Mouse (Mus musculus) common myeloid progenitor, adult 5-6 weeks (primary cell): ENCODE data around the gene Calml3. TPM values are rescaled to one million over a fixed set of nuclear protein-coding genes. Genes with fewer than 3 reads are reported as not detected.
"Not testable (repeated sequence)": the region's sequence is repeated elsewhere in the genome, so short reads cannot be mapped to it uniquely, and the experiment has no call there.

Experiments
- ATAC-seq: replicated peaks from 2 replicates; pipeline ENCODE4 v1.8.0; 2016; ENCODE audit warnings: low read depth, mild to moderate bottlenecking, moderate TSS enrichment, inconsistent platforms; ENCODE audit not compliant: poor library complexity, severe bottlenecking
- total RNA-seq: library from RNA; stranded (forward); fragments of 200-1000, 187-1606 nt; gene quantifications from 2 replicates; pipeline ENCODE4 v1.2.3, GENCODE M21; 2017

Gene Calml3
- not detected in 2 replicates for total RNA-seq

DNA sequence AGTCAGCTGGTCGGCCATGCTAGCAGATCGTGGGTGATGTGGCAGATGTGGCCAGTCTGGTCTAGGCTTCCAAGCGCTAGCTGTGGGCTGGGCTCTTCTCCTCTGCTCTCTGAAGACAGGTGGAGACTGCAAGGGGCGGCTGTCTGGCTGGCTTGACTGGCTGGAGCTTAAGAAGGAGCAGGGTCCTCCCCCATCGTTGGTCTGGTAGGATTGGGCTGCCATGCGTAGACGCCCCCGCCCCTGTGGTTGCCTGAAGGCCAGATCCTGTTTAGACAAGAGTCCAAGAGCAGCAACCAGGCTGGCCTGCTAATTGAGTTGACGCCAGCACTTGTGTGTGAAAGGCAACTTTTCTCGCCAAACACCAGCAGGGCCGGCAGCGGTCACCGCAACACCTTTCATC, at the start of gene Calml3:
Gene Calml3 (minus strand): TSS at position 131 of the 400 bp plus-strand sequence.
- ATAC-seq, result no peak

- no peak for ATAC-seq
Observed at GRCm38 (mm10) chr13:3850330-3850729, 46.2 kb upstream of the Calml3 start.

- ATAC-seq, result not testable (repeated sequence)
Observed at GRCm38 (mm10) chr13:3840662-3841061, 36.5 kb upstream of the Calml3 start.

- peak; percentile 83 for ATAC-seq
Observed at GRCm38 (mm10) chr13:3837312-3837807, 33.2 kb upstream of the Calml3 start, which contains the start of gene Calm4. Gene Calm4, plus strand, starts transcription at chr13:3837757.

DNA sequence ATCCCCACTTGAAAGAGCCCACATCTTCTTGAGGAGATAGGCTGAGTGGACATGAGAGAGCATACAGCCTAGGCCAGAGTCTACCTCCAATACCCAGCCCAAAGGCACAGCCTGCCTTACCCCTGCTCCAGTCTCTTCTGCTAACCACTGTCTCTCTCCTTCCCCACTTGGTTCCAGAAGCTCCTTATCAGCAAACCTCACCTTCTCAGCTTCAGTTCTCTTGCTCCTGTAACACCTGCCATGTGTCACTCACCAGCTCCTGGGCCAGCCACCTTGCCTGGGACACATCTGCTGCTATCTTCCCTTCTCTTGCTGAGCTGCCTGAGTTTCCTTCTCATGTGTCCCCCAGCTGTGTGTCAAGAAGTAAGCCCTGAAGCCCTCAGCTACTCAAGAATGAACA, 29.5 kb upstream of the Calml3 start:
- not testable (repeated sequence) for ATAC-seq

DNA sequence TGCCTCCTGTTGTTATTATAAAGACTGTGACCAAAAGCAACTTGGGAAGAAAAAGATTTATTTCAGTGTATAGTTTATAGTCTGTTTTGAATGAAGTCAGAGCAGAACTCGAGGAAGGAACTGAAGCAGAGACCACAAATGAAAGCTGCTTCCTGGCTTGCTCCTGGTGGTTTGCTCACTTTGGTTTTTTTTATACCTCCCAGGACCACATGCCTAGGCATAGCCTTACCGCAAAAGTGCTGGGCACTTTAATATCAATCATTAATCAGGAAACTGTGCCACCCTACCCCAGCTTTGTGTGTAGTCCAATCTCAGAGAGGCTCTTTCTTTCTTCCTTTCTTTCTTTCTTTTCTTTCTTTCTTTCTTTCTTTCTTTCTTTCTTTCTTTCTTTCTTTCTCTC, 28.3 kb upstream of the Calml3 start:
- peak; percentile 71 for ATAC-seq

GRCm38 (mm10) chr13:3831994-3832393, 27.9 kb upstream of the Calml3 start:
- peak; percentile 9 for ATAC-seq

GRCm38 (mm10) chr13:3831546-3831945, 27.4 kb upstream of the Calml3 start:
- ATAC-seq, result no peak

- peak; percentile 59 for ATAC-seq
Observed at GRCm38 (mm10) chr13:3825726-3826125, 21.6 kb upstream of the Calml3 start.

DNA sequence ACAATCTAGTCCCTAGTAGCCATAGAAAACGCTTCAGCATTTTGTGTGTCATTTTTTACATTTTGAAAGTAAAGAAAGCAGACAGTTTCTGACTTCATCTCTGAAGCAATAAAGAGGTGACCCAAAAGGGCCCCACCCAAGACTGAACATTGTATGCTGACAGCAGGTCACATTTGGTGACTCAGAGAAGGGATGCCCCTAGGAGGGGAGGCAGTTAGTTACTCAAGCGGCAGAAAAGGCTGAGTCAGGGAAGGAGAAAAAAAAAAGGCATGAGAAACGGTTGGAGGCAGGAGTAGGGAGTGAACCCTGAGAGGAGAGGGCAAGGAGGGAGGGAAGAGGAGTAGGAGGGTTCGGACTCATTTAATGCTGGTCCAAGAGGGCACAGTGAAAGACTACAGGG, 18.0 kb upstream of the Calml3 start:
- 0 out of 2 replicates have a peak, but pooled peaks have one; percentile 14 for ATAC-seq

GRCm38 (mm10) chr13:3818740-3819076, 14.6 kb upstream of the Calml3 start:
- ATAC-seq, result no peak

DNA sequence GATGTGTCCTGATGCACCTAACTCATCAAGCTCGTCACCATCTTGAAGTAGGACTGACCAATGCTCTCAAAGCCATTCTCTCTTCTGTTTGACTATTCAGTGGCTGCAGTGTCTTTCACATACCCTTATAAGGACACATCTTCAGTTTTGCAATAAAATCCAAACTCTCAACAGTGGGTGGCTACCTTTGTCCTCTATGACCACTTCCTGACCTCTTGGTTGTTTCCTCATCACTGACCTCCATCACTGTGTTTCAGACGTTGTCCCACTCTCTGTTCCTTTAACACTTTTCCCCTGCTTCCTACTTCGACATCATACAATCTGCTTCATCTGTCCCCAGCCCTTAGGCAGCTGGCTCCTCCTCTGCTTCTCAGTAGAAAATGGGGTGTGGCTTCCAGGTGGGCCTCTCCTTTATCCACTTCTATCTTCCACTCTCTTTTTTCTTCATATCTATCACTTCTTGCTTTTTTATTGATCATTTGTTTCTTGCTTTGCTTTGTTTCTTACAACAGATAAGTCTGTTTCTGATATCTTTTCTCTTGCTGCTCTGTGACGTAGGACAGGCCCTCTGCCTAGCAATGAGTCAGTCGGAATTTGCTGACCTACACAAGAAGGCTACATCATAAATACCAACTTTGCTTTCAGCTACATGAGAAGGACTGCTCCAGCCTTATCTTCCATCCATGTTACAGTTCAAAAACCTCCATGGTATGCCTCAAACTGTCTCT, 14.1 kb upstream of the Calml3 start:
- ATAC-seq, result peak; percentile 68

DNA sequence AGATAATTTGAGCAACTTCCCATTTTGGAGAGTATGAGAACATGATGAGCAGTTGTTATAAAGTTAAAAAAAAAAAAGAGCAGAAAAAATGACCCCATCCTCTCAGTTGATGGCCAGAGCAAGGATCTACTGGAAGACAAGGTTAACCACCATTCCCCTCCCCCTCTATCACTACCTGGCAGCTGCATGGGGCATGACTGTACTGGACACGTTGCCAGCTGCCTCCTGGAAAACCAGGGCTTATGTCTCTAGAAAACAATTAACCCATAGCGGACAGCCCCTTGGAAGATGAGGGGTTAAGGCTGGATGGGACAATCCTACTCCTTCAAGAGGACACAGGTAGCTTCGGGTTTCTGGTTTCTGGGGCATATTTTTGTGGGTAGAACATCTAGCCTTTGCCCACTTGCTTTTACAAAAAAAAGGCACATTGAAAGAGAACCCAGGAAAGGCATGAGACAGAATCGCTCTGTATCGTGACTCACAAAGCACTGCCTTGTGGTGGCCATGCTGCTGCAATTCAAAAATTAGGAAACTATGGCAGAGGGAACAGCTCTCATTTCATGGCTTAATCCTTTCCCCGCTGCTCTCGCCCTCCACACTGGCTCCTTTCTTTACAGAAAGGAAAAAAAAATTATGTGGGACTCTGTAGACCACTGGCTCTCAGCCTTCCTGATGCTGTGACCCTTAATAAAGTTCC, 3.2 kb upstream of the Calml3 start:
- ATAC-seq, result no peak

DNA sequence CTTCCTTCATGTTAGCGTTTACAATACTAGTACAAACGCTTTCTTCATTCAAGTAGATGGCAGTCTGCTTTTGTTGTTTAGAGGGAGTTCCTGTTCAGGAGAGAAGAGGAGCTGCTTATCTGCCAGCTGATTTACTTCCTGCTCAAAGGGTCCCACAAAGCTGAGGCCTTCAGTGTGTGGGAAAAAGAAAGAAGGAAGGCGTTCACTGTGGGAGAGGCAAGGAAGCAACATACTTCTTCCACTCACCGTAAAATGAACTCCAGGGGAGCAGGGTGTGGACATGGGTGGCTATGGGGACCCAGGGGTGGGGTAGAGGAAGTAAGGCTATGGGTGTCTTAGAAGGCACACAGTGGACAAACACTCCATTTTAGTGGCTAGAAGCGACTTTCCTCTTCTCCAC, 1.5 kb upstream of the Calml3 start:
- ATAC-seq, result peak; percentile 72

- no peak for ATAC-seq
Observed at GRCm38 (mm10) chr13:3805132-3805531, 1.0 kb upstream of the Calml3 start.

DNA sequence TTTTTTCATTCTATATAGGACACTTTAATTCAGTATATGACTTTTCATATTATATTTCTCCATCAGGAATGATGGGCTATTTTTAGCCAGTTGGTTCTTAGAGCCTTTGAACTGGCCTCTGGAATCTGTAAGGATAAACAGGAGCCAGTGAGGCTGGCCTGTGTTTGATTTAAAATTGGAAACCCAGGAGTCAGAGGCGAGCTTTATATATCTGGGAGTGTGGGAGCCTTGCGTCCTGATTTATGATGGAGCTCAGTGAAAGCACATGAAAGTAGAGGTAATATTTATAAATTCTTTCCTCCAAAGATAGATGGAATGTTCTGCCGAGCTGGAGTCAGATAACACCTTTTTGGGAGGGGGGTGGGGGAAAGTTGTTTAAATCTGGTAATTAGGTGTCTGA, 4.7 kb downstream of the Calml3 start:
- ATAC-seq, result no peak

- no peak for ATAC-seq
Observed at GRCm38 (mm10) chr13:3798751-3799150, 5.4 kb downstream of the Calml3 start.

DNA sequence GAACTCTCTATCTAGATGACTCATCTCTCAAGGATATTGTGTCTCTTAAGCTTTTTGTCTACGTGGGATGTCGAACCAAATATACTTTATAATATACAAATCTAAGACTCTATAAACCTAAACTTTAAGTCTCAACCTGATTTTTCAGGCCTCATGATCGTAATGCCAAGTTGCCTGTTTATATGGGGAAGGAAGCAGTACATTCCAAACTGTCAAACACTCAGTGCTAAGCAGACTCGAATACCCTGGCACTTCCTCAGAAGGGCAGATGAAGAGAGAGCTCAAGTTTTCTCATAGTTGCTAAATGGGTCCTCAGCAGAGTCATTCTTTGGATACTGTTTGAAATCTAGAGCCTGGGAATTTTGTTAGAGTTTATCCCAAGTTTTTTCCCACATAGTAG, 7.5 kb downstream of the Calml3 start:
- no peak for ATAC-seq

- ATAC-seq, result no peak
Observed at GRCm38 (mm10) chr13:3789531-3789930, 14.6 kb downstream of the Calml3 start.

GRCm38 (mm10) chr13:3788588-3788987, 15.5 kb downstream of the Calml3 start:
- ATAC-seq, result no peak

DNA sequence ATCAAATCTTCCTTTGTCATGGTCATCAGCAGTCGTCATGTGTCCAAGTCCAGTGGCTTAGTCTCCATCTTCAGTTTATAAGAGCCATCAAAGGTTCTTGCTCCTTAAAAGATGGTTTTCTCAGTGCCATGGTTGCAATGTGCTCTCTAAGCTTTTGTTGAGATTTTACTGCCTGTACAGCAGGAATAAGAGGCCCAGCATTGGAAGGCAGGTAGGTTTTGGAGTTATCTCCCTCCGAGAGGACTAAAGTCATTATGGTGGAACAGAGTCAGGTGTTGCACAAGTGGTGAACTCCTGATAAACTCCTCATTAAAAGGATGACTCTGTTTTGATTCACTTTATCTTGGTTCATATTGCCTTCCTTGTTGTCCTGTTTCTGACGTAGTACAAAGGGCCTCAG, 16.5 kb downstream of the Calml3 start:
- ATAC-seq, result no peak
